Mouse (Mus musculus) layer of hippocampus, adult 18-20 months (tissue): Measurements from ENCODE around the gene Ppp1r12a. TPM values are rescaled to one million over a fixed set of nuclear protein-coding genes. Genes with fewer than 3 reads are reported as not detected.
A peak's percentile ranks its signal among the peaks of the same experiment; 100 is the strongest.

Experiments used
- DNase-seq, 2 experiments: peaks; one replicate each; pipeline ENCODE4 v3.0.0; 2022; ENCODE audit warnings: low spot score in 2 of 2
- total RNA-seq, 2 experiments: library from RNA; stranded (reverse); gene quantifications; 2 replicates each; pipeline ENCODE4 v1.2.3; 2021

The Ppp1r12a gene
- total RNA-seq, 2 experiments from 2014 or later = 128 to 134 TPM

DNA sequence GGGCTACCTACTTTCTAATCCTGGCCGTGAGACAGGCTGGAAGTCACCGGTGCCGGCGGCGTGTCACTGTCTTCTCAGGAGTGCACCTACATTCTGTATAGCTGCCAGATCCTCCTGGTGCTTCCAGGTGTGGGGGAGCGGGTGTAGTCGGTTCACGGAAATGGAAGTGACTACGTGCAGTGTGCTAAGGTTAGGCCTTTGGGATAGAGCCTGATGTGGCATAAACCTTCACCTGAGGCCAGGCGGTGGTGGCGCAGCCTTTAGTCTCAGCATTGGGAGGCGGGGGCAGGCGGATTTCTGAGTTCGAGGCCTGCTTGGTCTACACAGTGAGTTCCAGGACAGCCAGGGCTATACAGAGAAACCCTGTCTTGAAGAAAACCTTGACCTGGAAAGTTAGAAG lies 3.0 kb upstream of the Ppp1r12a start:
- no peak for DNase-seq

DNA sequence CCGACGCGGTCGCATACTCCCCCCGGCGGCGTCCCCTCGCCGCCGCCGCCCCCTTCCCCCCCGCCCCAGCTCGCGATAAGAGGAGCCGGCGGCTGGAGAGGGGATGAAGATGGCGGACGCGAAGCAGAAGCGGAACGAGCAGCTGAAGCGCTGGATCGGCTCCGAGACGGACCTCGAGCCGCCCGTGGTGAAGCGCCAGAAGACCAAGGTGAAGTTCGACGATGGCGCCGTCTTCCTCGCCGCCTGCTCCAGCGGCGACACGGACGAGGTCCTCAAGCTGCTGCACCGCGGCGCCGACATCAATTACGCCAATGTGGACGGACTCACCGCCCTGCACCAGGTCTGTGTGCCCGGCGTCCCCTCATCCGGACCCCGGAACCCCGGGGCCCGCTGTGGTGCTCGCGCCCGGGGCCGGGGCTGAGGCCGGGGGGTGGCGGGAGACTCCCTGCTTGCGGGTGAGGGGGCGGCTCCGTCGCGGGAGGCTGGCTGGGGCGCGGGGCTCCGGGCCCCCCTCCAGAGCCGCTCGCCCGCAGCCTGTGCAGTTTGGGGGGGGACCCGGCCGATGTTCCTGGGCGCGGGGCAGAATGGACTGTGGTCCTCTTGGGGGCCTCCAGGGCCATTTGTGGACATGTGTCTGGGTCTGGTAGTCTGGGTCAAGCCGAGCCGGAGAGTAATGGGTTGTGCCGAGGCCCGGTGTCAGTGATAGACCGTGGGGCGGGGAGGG lies 466 bp downstream of the Ppp1r12a start:
- DNase-seq = peak in 1 of 2 experiments; percentile 37

DNA sequence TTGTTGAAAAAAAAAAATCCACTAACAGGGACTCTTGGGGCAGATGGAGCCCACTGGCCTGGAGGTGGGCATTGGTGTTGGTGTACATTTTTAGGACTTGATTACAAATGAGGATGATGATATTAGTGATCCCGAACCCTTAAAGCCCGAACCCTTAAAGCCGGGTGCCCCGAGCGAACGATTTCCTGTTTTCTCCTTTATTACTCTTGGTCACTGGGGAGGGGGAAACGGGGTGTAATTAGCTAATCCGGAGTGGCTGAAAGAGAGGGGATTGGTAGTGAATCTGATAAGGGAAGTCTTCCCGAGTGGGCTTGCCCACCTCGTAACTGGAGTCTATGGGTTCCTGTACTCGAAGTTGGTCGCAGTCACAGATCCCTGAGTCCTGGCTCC lies 1.0 kb downstream of the Ppp1r12a start:
- peak in 1 of 2 experiments; percentile 18 for DNase-seq

DNA sequence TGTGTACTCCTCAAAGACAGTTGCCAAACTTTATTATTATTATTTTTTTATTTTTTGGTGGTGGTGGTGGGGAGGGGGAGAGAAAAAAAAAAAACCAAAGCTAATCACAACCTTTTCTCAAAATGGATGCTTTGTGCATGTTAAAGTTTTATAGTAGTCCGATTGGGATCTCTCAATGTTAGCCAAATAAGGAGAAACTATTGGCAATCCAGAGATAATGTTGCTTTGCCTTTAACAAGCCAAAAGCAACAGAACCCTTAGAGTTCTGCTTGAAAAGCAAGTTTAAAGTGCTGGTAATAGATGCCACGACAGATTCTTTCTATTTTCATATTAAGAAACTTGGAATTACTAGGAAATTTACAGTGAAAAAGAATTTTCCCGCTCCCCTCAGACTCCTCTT lies 1.5 kb downstream of the Ppp1r12a start:
- DNase-seq = no peak

GRCm38 (mm10) chr10:108167823-108168222 lies 5.8 kb downstream of the Ppp1r12a start:
- DNase-seq = no peak

GRCm38 (mm10) chr10:108170818-108171217 lies 8.8 kb downstream of the Ppp1r12a start:
- DNase-seq = no peak

GRCm38 (mm10) chr10:108171637-108172036 lies 9.6 kb downstream of the Ppp1r12a start:
- DNase-seq = no peak

- DNase-seq = no peak
Measured at GRCm38 (mm10) chr10:108172817-108173563, 11.0 kb downstream of the Ppp1r12a start.

DNA sequence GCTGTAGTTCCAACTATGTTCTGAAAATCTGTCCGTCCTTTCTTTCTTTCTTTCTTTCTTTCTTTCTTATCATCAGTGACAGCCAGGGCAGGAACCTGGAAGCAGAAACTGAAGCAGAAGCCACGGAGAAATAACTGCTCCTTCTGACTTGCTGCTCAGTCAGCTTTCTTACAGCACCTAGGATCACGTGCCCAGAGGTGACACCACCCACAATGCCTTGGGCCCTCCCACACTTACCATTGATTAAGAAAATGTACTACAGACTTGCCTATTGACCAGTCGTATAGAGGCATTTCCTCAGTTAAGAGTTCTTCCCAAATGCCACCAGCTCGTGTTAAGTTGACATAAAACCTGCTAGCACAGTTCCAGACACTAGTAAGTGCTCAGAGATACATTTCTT lies 12.1 kb downstream of the Ppp1r12a start:
- DNase-seq = no peak

DNA sequence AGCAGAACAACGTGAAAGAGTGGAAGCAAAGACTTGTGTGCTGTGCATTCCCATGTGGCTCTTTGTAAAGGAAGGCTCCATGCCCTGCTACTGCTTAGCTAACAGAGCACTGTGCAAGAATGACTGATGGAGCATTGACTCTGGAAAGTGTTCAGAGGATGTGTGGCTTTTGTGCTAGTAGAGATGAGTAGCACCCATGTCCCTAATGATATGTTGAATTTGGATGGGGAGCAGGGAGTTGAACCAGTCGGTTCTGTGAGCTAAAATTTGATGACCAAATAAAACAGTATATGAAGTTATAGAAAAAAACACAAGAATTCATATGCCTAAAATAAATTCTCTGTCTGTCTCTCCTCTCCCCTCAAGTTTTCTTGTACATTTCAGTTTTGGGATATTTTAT lies 13.9 kb downstream of the Ppp1r12a start:
- no peak for DNase-seq

DNA sequence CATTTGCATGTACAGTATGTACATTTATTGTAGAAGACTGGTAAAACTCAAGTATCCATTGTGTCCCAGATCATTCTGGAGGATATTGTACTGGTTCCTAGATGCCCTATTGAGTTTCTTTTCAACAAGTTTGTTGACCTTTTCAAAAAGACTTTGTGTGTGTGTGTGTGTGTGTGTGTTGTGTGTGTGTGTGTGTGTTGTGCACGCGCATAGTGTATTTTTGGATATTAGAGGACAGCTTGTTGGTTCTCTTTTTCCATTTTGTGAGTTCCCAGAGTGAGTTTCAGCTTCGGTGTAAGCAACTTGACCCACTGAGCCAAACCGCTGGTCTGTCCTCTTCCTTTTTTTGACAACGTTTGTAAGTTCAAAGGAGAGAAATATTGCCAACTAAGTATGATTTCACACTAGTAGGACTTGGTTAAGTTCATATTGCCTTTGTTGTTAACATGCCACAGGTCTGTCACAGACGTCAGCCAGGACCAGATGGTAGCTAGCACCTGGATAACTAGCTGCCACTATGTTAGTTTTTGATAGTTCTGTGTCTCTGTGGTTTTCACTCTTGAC lies 16.4 kb downstream of the Ppp1r12a start:
- DNase-seq = no peak

DNA sequence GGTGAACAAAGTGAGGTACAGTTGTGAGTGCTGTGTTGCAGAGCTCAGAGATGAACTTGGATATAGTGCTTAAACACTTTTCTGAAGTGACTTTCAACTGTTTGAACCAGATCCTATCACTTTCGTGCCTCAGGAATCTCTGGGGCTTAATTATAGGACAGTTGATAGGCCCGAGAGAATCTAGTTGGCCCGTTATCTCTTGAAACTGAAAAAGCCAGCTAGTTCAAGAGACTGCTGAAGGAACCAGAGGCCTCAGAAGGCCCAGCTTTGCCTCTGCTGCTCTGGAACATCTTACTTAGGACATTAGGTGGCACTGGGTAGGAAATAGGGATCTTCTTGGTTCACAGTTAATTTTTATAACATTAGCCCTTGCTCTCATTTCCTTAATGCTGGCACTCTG lies 17.4 kb downstream of the Ppp1r12a start:
- no peak for DNase-seq

- DNase-seq = no peak
Measured at GRCm38 (mm10) chr10:108180313-108180712, 18.3 kb downstream of the Ppp1r12a start.

DNA sequence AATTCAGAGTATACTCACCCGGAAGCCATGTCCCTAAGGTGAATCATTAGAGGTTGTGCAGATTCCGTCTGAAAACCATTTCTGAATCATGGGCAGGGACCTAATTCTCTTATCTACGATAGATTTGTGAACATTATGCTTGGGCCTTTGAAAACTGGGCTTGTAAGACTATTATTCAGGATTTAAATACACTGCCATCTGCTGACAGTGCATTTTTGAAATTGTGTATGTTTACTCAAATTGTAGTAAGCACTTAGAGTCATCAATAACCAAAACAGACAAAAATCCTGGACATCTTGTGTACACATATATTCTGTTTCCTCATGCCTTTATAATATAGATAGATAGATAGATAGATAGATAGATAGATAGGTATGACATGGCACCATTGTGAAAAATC lies 19.9 kb downstream of the Ppp1r12a start:
- DNase-seq = no peak

GRCm38 (mm10) chr10:108182386-108182785 lies 20.4 kb downstream of the Ppp1r12a start:
- DNase-seq = no peak

GRCm38 (mm10) chr10:108184763-108185162 lies 22.8 kb downstream of the Ppp1r12a start:
- DNase-seq = peak in 1 of 2 experiments; percentile 45

DNA sequence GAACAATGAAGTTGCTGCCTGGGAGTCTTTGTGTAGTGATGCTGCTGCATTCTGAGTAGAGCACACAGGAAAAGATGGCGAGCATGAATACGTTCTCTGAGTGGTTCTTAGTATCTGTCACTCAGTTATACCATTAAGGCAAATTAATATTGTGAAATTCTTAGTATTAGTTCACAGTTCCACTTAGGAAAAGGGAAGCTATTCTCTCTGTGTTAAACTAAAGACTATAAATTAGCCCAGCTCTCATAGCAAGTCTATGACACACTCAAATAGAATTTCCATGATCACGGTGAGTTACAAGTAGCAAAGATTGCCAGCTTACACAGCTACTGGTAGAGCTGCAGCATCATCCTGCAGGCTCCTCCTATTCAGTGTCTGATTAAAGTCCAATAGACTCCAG lies 23.3 kb downstream of the Ppp1r12a start:
- no peak for DNase-seq

- DNase-seq = no peak
Measured at GRCm38 (mm10) chr10:108189303-108189702, 27.3 kb downstream of the Ppp1r12a start.

DNA sequence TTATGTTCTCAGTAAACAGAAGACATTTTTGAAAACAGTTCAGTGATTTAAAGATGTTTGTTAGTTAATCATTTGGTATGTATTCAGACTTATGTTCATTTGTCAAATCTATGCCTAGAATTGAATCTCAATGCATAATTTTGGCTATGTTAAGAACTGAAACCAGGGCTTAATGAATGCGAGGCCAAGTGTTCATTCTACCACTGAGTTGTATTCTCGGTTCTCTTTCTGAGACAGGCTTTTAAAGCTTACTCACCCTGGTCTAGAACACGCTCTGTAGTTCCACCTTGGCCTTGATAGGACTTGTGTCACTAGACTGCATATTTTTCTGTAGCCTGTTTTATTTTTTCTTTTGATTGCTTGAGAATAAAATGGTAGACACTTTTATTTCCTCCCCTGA lies 28.0 kb downstream of the Ppp1r12a start:
- no peak for DNase-seq

DNA sequence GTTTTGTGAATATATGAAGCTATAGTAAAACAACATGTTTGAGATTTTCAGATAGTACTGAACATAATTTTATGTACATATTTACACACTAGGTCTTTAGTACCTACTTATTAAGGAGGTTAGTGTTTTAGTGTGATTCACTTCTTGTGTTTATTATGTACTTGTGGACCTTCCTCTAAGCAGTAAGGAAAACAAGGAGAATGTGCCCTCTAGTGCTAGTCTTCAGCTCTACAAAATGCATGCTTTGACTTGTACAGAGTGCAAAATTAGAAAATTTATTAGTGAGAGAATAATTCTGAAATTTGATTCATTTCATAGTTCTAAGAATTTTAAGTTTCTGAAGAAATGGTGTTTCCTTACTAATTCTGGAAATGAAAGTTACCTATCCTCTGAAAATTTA lies 28.6 kb downstream of the Ppp1r12a start:
- DNase-seq = no peak

GRCm38 (mm10) chr10:108191381-108191787 lies 29.4 kb downstream of the Ppp1r12a start:
- DNase-seq = no peak

DNA sequence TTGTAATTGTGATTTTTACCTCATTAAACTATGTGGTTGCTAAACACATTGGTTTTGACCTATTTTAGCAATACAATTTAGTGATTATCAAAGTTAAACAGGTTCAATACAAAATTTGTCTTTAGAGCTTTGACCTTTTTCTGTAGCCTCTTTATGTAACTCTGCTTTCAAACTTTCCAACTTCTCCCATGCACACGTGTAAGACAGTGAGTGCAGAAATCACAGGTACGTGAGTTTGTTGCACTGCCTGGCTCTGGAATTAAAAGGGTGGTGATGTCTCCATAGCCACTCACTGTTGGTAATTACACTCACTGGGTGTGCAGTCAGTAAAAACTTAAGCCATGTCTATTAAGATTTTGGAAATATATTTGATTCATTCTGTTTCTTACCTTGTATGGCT lies 30.3 kb downstream of the Ppp1r12a start:
- DNase-seq = no peak
